Mouse (Mus musculus) G1E (cell line): ENCODE measurements around the gene Pam. TPM values are rescaled to one million over a fixed set of nuclear protein-coding genes. Genes with fewer than 3 reads are reported as not detected.
"Not testable (repeated sequence)": the region's sequence is repeated elsewhere in the genome, so short reads cannot be mapped to it uniquely, and the experiment has no call there.

Source experiments
- ATAC-seq: 2 replicates; pipeline ENCODE4 v1.8.0; 2016; ENCODE audit warnings: mild to moderate bottlenecking; ENCODE audit not compliant: insufficient number of reproducible peaks, poor library complexity, low FRiP score, severe bottlenecking; ENCODE audit errors: extremely low read depth
- DNase-seq: peaks from one replicate; pipeline ENCODE4 v3.0.0; 2012; ENCODE audit warnings: low spot score
- H3K27me3 ChIP-seq: 2 replicates; pipeline ENCODE4 v1.6.1; 2012; ENCODE audit warnings: mild to moderate bottlenecking, low read length, inconsistent platforms; ENCODE audit not compliant: insufficient read depth
- H3K36me3 ChIP-seq: replicated peaks from 2 replicates; pipeline ENCODE3; 2012; ENCODE audit warnings: mild to moderate bottlenecking, inconsistent platforms
- H3K4me1 ChIP-seq: 2 replicates; pipeline ENCODE4 v1.6.1; 2012; ENCODE audit warnings: low read depth, low read length, inconsistent platforms, mixed read lengths; ENCODE audit not compliant: insufficient read depth
- H3K4me3 ChIP-seq: 2 replicates; pipeline ENCODE4 v1.5.1; 2012; ENCODE audit warnings: low read depth, mild to moderate bottlenecking, inconsistent platforms, low read length, moderate library complexity, mixed read lengths
- H3K9me3 ChIP-seq: replicated peaks from 2 replicates; pipeline ENCODE4 v1.6.1; 2012; ENCODE audit warnings: inconsistent platforms
- CTCF ChIP-seq: IDR thresholded peaks from 2 replicates; pipeline ENCODE4 v1.5.1; 2012; ENCODE audit warnings: low read depth, low read length, inconsistent platforms, mixed read lengths
- GATA1 ChIP-seq: IDR thresholded peaks from 2 replicates; pipeline ENCODE4 v1.6.1; 2012; ENCODE audit warnings: borderline replicate concordance, low read length, inconsistent platforms, mixed read lengths
- GATA2 ChIP-seq: IDR thresholded peaks from 2 replicates; pipeline ENCODE4 v1.6.1; 2012; ENCODE audit warnings: low read depth, low read length, inconsistent platforms, borderline replicate concordance
- POLR2AphosphoS5 ChIP-seq: IDR thresholded peaks from 2 replicates; pipeline ENCODE4 v1.6.1; 2012; ENCODE audit warnings: low read depth, low read length, inconsistent platforms; ENCODE audit not compliant: insufficient replicate concordance
- TAL1 ChIP-seq: conservative IDR thresholded peaks from 2 replicates; pipeline ENCODE4 v1.6.1; 2012; ENCODE audit warnings: low read depth, low read length, inconsistent platforms, mixed read lengths
- polyA plus RNA-seq: library from polyadenylated mRNA; stranded (reverse); fragments of >175 nt; gene quantifications from 2 replicates; pipeline ENCODE4 v1.2.3, GENCODE M21; 2012
- total RNA-seq, 2 experiments: library from RNA; stranded (forward) in 1 of 2; stranded (reverse) in 1 of 2; fragments of 200-1000 nt in 1 of 2; fragments of >200 nt in 1 of 2; fragmentation: Nextera tagmentation in 1 of 2; gene quantifications; 2 replicates each; pipeline ENCODE4 v1.2.3; 2014 to 2017

Pam gene
- total and polyA plus RNA-seq, 3 experiments: 0.60 TPM; not detected in 2

DNA sequence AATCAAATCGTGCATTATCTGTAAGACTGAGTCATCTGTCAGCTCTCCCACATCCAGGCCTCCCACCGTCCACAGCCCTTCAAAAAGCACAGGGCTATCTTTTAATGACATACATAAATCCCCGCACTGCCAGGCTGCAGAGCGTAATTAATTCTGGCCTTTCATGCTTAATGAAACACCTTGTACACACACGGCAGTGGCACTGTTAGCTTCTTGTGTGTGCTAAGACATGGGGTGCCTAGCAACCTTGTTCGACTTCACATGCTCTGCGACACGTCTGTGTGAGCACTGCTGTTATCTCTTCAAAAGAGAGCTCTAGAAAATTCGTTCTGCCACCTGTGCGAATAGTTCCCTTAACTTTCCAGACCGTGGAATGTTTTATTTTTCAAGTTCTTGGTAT lies 120.5 kb downstream of the Pam start:
- no peaks in the 10 kb centered on the region for H3K27me3 ChIP-seq
- DNase-seq: no peak
- no peak for TF ChIP-seq TAL1
- TF ChIP-seq POLR2AphosphoS5: no peak
- no peak for TF ChIP-seq GATA2
- TF ChIP-seq CTCF: no peak
- TF ChIP-seq GATA1: no peak
- H3K9me3 ChIP-seq: peaks cover 35% of the 10 kb centered on the region
- no peaks in the 10 kb centered on the region for H3K4me1 ChIP-seq
- no peak overlapping the region for H3K4me3 ChIP-seq
- ATAC-seq: no peak
- no peaks in the 10 kb centered on the region for H3K36me3 ChIP-seq

DNA sequence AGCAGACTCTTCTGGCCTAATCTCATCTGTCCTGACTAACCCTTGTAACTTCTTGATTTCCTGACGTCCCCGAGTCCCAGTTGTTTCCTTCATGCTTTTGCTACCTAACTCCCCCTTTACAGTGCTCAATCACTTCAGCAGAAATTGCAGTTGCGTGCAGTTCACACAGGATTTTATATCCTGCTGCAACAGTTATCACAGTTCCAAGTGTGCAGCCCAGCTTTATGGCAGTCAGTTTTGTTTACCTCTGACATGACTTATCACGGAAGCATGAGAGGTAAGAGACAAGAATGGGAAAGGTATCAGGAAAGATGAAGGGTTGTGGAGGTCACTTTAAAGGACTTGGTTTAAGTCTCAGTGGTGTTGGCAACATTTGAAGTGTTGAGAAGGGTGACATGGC lies 125.7 kb downstream of the Pam start:
- Histone ChIP-seq H3K27me3 (no peaks in the 10 kb centered on the region), H3K4me1 (no peaks in the 10 kb centered on the region), H3K36me3 (no peaks in the 10 kb centered on the region), H3K9me3 (peaks cover 32% of the 10 kb centered on the region), H3K4me3 (no peak overlapping the region)
- DNase-seq (no peak), ATAC-seq (no peak)
- TF ChIP-seq GATA2 (no peak), TAL1 (no peak), POLR2AphosphoS5 (no peak), GATA1 (no peak)

DNA sequence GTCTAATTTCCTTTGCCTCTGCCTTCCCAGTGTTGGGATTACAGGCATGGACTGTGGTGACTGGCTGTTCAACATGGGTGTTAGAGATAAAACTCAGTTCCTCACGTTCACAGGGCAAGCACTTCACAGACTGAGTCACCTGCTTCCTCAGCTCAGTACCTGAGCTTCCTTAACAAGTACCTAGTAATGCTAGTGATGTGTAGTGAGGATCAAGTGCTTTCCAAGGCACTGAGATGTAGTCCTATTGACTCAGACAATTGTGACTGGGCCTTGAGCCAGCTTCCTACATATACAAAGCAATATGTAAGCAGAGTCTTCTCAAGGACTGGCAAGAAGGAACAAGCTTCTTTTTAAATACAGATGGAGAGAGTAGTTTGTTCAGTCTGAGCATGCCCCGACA lies 131.7 kb downstream of the Pam start:
- DNase-seq: no peak
- no peak for TF ChIP-seq POLR2AphosphoS5
- TF ChIP-seq GATA2: no peak
- no peak for TF ChIP-seq GATA1
- no peak for TF ChIP-seq CTCF
- no peak for TF ChIP-seq TAL1
- Histone ChIP-seq H3K4me1 (no peaks in the 10 kb centered on the region), H3K4me3 (no peak overlapping the region), H3K27me3 (no peaks in the 10 kb centered on the region), H3K36me3 (no peaks in the 10 kb centered on the region), H3K9me3 (peaks cover 19% of the 10 kb centered on the region)
- ATAC-seq: no peak

DNA sequence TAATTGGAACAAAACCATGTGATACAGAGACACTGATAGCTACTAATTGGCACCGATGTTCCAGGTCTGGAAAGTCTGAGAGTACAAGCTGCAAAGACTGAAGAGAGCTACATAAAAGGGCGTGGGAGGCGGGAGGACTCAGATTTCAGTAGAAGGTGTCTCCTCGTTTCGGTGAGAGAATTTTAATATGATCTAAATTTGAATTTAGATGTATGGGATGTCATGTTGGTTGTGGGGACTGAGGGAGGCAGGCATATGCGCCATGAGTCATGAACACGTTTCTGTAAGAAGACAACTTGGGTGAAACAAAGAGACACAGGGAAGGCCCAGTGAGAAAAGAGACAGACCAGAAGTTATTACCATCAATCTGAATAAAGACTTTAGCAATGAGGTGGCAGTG lies 133.3 kb downstream of the Pam start:
- H3K4me3 ChIP-seq: no peak overlapping the region
- TF ChIP-seq POLR2AphosphoS5: no peak
- TF ChIP-seq TAL1: no peak
- no peak for TF ChIP-seq CTCF
- no peak for TF ChIP-seq GATA1
- no peak for TF ChIP-seq GATA2
- ATAC-seq (no peak), DNase-seq (no peak)
- no peaks in the 10 kb centered on the region for H3K36me3 ChIP-seq
- no peaks in the 10 kb centered on the region for H3K4me1 ChIP-seq
- no peaks in the 10 kb centered on the region for H3K27me3 ChIP-seq
- H3K9me3 ChIP-seq: peaks cover 20% of the 10 kb centered on the region

DNA sequence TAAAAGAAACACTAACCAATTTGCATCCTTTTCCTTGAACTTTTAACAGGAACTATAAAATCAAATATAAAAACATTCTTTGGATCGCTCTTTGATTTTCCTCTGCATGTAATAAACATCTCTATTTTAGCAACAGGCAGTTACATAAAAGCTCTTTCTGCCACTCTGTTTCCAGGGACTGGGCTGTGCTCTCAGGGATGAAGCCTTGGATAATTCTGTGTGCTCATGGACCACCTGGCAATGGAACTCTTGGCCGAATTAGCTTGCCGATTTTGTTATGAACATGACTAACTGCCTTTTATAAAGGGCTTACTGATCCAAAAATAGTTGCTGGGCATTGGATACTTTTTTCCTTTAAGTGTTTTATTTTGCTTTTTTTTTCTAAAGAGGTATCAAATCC lies 134.8 kb downstream of the Pam start:
- H3K9me3 ChIP-seq: peaks cover 21% of the 10 kb centered on the region
- H3K36me3 ChIP-seq: no peaks in the 10 kb centered on the region
- no peak for DNase-seq
- H3K27me3 ChIP-seq: no peaks in the 10 kb centered on the region
- no peak for ATAC-seq
- no peak for TF ChIP-seq TAL1
- H3K4me3 ChIP-seq: no peak overlapping the region
- no peaks in the 10 kb centered on the region for H3K4me1 ChIP-seq

DNA sequence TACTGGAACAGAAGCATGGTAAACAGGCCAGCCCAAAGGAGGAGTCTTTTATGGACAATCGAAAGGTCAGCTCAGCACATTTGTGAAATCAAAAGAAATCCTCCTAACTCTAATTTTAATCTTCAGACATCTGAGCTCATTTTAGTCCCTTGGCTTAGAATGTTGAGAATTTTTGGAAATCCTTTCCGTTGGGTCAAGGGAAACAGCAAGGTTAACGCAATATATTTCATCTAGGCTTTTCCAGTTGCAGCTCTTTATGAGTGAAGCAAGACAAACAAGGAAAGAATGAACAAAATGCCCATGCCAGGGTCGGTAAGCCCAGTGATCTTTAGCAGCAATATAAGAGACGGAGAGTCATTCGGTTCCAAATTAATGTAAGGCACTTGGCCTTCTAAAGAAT lies 135.3 kb downstream of the Pam start:
- no peaks in the 10 kb centered on the region for H3K36me3 ChIP-seq
- no peak for DNase-seq
- H3K4me3 ChIP-seq: no peak overlapping the region
- no peaks in the 10 kb centered on the region for H3K4me1 ChIP-seq
- no peak for ATAC-seq
- peaks cover 17% of the 10 kb centered on the region for H3K9me3 ChIP-seq
- no peaks in the 10 kb centered on the region for H3K27me3 ChIP-seq
- no peak for TF ChIP-seq GATA2
- TF ChIP-seq TAL1: no peak
- TF ChIP-seq POLR2AphosphoS5: no peak
- no peak for TF ChIP-seq CTCF
- no peak for TF ChIP-seq GATA1

DNA sequence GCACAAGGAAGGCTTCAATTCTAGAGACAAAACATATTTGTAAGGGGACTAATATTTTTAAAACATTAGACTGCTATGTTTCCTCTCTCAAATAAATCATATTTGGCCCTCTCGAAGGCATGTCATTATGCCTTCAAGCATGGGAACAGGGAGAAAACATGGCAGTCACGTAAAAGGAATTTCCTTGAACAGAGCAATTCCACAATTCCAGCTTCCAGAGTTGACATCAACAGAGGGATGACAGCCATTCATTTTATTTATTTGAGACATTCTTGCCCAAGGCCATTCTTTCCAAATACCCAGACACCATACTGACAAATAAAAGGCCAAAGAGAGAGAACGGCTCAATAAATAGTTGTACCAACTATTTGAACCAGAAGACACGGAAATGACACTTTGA lies 136.7 kb downstream of the Pam start:
- Histone ChIP-seq H3K4me1 (no peaks in the 10 kb centered on the region), H3K4me3 (no peak overlapping the region), H3K27me3 (no peaks in the 10 kb centered on the region), H3K9me3 (peaks cover 17% of the 10 kb centered on the region), H3K36me3 (no peaks in the 10 kb centered on the region)
- no peak for DNase-seq
- ATAC-seq: no peak
- TF ChIP-seq CTCF (no peak), POLR2AphosphoS5 (no peak), GATA2 (no peak), TAL1 (no peak), GATA1 (no peak)

DNA sequence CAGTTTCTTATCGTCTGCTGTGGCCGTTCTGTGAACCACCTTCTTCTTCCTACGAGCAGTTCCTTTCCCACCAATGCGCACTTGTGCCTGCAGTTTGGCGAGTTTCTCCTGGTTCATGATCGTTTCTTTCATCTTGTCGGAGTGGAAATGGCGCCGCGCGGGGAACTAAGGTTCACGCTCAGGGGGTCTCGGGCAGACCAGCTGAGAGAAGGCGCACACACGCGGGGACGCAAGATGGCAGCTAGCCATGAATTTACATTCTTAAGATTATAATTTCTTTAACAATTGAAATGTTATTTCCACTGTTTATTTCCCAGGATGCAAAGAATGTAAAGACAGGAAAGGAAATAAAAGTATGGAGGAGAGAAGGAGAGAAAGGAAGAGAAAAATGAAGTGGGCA lies 146.2 kb downstream of the Pam start:
- not testable (repeated sequence) for H3K4me1 ChIP-seq, ATAC-seq, H3K36me3 ChIP-seq, H3K4me3 ChIP-seq, DNase-seq, H3K27me3 ChIP-seq
- H3K9me3 ChIP-seq: peaks cover 25% of the 10 kb centered on the region
